Mouse (Mus musculus): ENCODE measurements at regions not wholly inside any gene's neighbourhood (a gene's known extent, or its start where the extent isn't known, plus 50 kb on each side); places are given as distances from the start of the nearest gene placed in this dataset.
A peak's percentile ranks its signal among the peaks of the same experiment; 100 is the strongest.

DNA sequence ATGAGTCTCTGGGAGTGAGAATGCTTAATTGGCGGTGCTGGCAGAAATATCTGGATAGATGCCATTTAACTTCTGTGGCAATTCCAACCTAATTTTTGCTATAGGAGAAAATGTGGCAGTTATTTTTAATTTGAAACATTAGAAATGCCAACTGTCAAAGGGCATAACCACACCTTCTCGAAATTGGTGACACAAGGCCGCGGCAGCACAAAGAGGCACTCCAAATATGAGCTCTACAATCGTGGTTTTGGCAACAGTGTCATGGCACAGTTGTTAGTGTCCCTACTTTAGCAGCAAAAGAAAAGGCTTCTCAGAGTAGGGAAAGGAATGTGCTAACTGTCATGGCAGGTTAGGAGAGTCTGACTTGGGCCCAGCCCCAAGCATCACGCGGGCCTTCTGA is 157.0 kb upstream of the Runx1 start:
- TF ChIP-seq CTCF (IDR thresholded peaks at IDR 0.05; ENCODE audit: low read depth): no peak
- Histone ChIP-seq H3K9me3 (ENCODE audit: low read length) (no peaks in the 10 kb centered on the region), H3K4me3 (ENCODE audit: low read length) (no peak overlapping the region), H3K4me1 (ENCODE audit: insufficient read depth, low read length) (no peaks in the 10 kb centered on the region), H3K4me2 (ENCODE audit: low read depth, low read length) (no peak overlapping the region), H3K27ac (no peak overlapping the region), H3K27me3 (ENCODE audit: insufficient read depth, low read length) (no peaks in the 10 kb centered on the region), H3K36me3 (ENCODE audit: insufficient read depth, low read length) (no peaks in the 10 kb centered on the region), H3K9ac (replicated peaks; ENCODE audit: low read length) (no peak overlapping the region)
- 82% methylated on average over 7 of the region's 7 CpGs for WGBS
- DNase-seq (ENCODE audit: low spot score) (no peak), ATAC-seq (no peak)

DNA sequence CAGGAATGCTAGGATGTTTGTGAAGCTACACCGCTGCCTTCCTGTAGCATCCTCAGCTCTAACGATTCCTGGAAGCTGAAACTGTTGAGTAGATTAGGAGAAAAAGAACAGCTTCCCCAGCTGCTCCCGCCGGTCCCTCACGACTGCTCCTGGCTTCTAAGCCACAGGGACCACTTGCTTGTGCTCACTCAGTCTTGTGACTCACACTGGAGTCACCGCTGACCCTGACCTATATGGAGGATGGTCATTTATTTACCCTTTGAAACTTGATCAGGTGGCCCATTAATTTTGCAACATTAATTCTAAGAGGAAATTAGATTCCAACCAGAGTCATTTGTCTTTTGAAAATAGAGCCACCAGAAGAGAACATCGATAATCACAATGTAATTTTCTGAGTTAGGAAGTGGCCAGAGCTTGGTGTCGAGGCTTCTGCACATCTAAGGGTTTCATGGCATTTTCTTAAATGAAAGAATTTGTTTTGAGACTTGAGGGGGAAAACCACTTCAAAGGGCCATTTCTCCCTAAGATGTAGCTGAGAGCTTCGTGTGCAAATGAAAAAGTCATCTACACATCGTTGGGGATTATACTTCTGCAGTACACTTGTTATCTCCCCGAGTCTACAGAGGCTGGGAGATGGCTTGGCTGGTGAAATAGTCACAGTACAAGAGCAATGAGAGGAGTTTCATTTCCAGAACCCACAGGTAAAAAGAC is 153.8 kb upstream of the Runx1 start:
- no peak for DNase-seq (ENCODE audit: low spot score)
- Histone ChIP-seq H3K4me1 (ENCODE audit: insufficient read depth, low read length) (no peaks in the 10 kb centered on the region), H3K27ac (no peak overlapping the region), H3K36me3 (ENCODE audit: insufficient read depth, low read length) (no peaks in the 10 kb centered on the region), H3K4me2 (ENCODE audit: low read depth, low read length) (no peak overlapping the region), H3K9me3 (ENCODE audit: low read length) (no peaks in the 10 kb centered on the region), H3K9ac (replicated peaks; ENCODE audit: low read length) (no peak overlapping the region), H3K27me3 (ENCODE audit: insufficient read depth, low read length) (no peaks in the 10 kb centered on the region), H3K4me3 (ENCODE audit: low read length) (no peak overlapping the region)
- ATAC-seq: no peak
- 76% methylated on average over 11 of the region's 11 CpGs for WGBS
- TF ChIP-seq CTCF (IDR thresholded peaks at IDR 0.05; ENCODE audit: low read depth): no peak

DNA sequence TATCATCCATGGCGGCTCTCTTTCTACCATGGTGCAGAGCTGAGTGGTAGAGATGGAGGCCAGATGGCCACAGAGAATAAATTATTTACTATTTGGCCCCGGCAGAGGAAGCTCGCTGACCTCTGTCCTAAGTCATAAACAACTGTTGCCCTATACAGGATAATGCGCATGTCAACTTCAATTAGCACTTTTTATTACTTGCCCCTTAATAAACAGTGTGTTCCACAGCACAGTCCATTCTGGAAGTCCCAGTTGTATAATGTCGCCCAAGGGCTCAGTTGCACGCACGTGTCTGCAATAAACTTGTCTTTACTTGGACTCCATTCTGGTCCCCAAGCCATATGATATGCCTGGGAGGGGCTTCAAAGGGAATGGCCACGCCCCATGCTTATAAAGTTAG is 150.1 kb upstream of the Runx1 start:
- no peak for TF ChIP-seq CTCF (IDR thresholded peaks at IDR 0.05; ENCODE audit: low read depth)
- no peaks in the 10 kb centered on the region for H3K36me3 ChIP-seq (ENCODE audit: insufficient read depth, low read length)
- H3K4me3 ChIP-seq (ENCODE audit: low read length): no peak overlapping the region
- no peaks in the 10 kb centered on the region for H3K4me1 ChIP-seq (ENCODE audit: insufficient read depth, low read length)
- 86% methylated on average over 8 of the region's 8 CpGs for WGBS
- H3K27ac ChIP-seq: no peak overlapping the region
- H3K4me2 ChIP-seq (ENCODE audit: low read depth, low read length): no peak overlapping the region
- no peak overlapping the region for H3K9ac ChIP-seq (replicated peaks; ENCODE audit: low read length)
- H3K27me3 ChIP-seq (ENCODE audit: insufficient read depth, low read length): no peaks in the 10 kb centered on the region
- ATAC-seq (no peak), DNase-seq (ENCODE audit: low spot score) (no peak)
- no peaks in the 10 kb centered on the region for H3K9me3 ChIP-seq (ENCODE audit: low read length)

DNA sequence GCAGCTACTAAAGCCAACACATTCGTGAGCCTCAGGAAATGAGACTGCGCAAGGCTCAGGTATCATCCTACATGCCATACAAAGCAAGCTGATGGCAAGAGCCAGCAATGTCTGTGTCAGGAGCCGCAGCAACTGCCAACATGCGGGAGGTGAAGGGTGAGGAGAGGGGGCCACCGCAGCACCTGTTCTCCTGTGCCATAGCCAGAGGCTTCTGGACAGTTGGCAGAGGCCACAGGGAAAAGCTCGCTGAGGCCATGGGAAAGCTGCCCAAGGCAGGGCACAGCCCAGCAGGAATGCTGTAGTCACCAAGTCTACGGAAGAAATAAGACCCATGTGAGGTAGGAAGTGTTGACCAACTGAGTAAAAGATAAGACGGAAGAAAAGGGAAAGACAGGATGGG is 149.1 kb upstream of the Runx1 start:
- H3K36me3 ChIP-seq (ENCODE audit: insufficient read depth, low read length): no peaks in the 10 kb centered on the region
- H3K9ac ChIP-seq (replicated peaks; ENCODE audit: low read length): no peak overlapping the region
- H3K4me2 ChIP-seq (ENCODE audit: low read depth, low read length): no peak overlapping the region
- peak; percentile 25 for DNase-seq (ENCODE audit: low spot score)
- WGBS: 77% methylated on average over 8 of the region's 8 CpGs
- ATAC-seq: no peak
- no peak overlapping the region for H3K4me3 ChIP-seq (ENCODE audit: low read length)
- H3K4me1 ChIP-seq (ENCODE audit: insufficient read depth, low read length): no peaks in the 10 kb centered on the region
- no peak for TF ChIP-seq CTCF (IDR thresholded peaks at IDR 0.05; ENCODE audit: low read depth)
- H3K27me3 ChIP-seq (ENCODE audit: insufficient read depth, low read length): no peaks in the 10 kb centered on the region
- no peaks in the 10 kb centered on the region for H3K9me3 ChIP-seq (ENCODE audit: low read length)
- H3K27ac ChIP-seq: no peak overlapping the region

DNA sequence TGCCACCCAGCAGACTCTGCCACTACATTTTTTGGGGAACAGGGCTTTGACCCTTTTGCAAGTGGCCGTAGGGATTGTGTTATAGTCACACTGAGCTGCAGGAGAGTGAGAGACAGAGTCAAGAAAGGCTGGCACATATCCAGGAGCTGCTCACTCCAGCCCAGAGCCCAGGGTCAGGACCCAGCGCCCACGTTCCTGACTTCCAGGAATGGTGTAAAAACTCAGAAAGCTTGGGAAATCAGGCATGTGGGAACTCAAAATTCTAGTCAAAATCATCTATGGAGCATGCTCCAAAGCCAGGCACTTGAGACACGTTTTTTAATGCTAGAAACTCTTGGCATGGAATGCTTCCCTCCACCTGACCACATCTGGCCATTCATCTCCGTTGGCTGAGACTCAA is 146.7 kb upstream of the Runx1 start:
- H3K36me3 ChIP-seq (ENCODE audit: insufficient read depth, low read length): no peaks in the 10 kb centered on the region
- WGBS: 77% methylated on average over 5 of the region's 5 CpGs
- no peaks in the 10 kb centered on the region for H3K4me1 ChIP-seq (ENCODE audit: insufficient read depth, low read length)
- H3K9ac ChIP-seq (replicated peaks; ENCODE audit: low read length): no peak overlapping the region
- no peak overlapping the region for H3K4me3 ChIP-seq (ENCODE audit: low read length)
- DNase-seq (ENCODE audit: low spot score): no peak
- no peaks in the 10 kb centered on the region for H3K9me3 ChIP-seq (ENCODE audit: low read length)
- no peak for ATAC-seq
- H3K27ac ChIP-seq: no peak overlapping the region
- no peak for TF ChIP-seq CTCF (IDR thresholded peaks at IDR 0.05; ENCODE audit: low read depth)
- no peaks in the 10 kb centered on the region for H3K27me3 ChIP-seq (ENCODE audit: insufficient read depth, low read length)
- H3K4me2 ChIP-seq (ENCODE audit: low read depth, low read length): no peak overlapping the region

DNA sequence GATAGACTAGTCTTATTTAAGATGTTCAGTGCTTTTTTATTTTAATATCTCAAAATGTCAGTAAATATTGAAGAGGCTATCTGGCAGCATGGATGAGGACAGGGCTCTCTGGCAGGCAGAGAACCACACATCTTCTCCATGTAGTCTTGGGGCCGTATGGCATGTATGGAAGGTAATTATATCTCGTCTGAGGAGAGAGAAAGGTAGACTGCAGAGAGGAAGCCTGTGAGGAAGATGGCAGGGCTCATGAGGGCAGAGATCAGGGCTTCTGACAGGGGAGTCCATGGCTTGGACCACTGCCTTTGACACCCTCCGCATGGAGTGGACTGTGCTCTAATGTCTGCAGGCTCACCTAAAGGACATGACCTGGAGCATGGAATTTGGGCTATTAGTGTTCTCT is 146.0 kb upstream of the Runx1 start:
- H3K9ac ChIP-seq (replicated peaks; ENCODE audit: low read length): no peak overlapping the region
- no peak overlapping the region for H3K4me3 ChIP-seq (ENCODE audit: low read length)
- H3K27me3 ChIP-seq (ENCODE audit: insufficient read depth, low read length): no peaks in the 10 kb centered on the region
- WGBS: 91% methylated on average over 3 of the region's 3 CpGs
- no peak overlapping the region for H3K27ac ChIP-seq
- no peaks in the 10 kb centered on the region for H3K9me3 ChIP-seq (ENCODE audit: low read length)
- no peaks in the 10 kb centered on the region for H3K4me1 ChIP-seq (ENCODE audit: insufficient read depth, low read length)
- no peak overlapping the region for H3K4me2 ChIP-seq (ENCODE audit: low read depth, low read length)
- TF ChIP-seq CTCF (IDR thresholded peaks at IDR 0.05; ENCODE audit: low read depth): no peak
- no peak for DNase-seq (ENCODE audit: low spot score)
- ATAC-seq: no peak
- H3K36me3 ChIP-seq (ENCODE audit: insufficient read depth, low read length): no peaks in the 10 kb centered on the region

DNA sequence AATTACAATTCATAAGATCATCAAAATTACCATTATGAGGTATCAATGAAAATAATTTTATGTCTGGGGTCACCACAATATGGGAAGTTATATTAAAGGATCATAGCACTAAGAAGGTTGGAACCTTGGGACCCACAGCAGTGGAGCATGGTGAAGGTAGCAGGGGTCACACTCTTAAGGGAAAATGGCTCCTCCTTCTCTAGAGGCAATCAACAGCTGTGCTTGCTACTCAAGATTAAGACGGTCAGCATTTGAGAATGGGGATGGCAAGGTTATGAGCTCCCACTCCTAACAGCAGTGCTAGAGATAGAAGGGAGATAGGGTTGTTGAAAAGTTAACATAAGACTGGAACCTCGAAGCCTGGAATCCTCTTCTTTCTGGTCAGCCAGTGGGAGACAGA is 144.6 kb upstream of the Runx1 start:
- WGBS: 94% methylated on average over 2 of the region's 2 CpGs
- ATAC-seq: no peak
- Histone ChIP-seq H3K4me1 (ENCODE audit: insufficient read depth, low read length) (no peaks in the 10 kb centered on the region), H3K27ac (no peak overlapping the region), H3K36me3 (ENCODE audit: insufficient read depth, low read length) (no peaks in the 10 kb centered on the region), H3K9ac (replicated peaks; ENCODE audit: low read length) (no peak overlapping the region), H3K4me2 (ENCODE audit: low read depth, low read length) (no peak overlapping the region), H3K27me3 (ENCODE audit: insufficient read depth, low read length) (no peaks in the 10 kb centered on the region), H3K4me3 (ENCODE audit: low read length) (no peak overlapping the region), H3K9me3 (ENCODE audit: low read length) (no peaks in the 10 kb centered on the region)
- DNase-seq (ENCODE audit: low spot score): no peak
- no peak for TF ChIP-seq CTCF (IDR thresholded peaks at IDR 0.05; ENCODE audit: low read depth)
